Mouse (Mus musculus) CH12.LX (cell line): ENCODE results near the gene Casp4. TPM values are rescaled to one million over a fixed set of nuclear protein-coding genes. Genes with fewer than 3 reads are reported as not detected.
A peak's percentile ranks its signal among the peaks of the same experiment; 100 is the strongest.

Experiments
- DNase-seq: peaks from one replicate; pipeline ENCODE4 v3.0.0-alpha.2; 2013; ENCODE audit errors: extremely low read depth
- H3K27ac ChIP-seq: 2 replicates; pipeline ENCODE4 v1.5.1; 2012; ENCODE audit warnings: low read depth, mild to moderate bottlenecking, control low read depth, moderate library complexity; ENCODE audit not compliant: insufficient read depth
- H3K27me3 ChIP-seq: replicated peaks from 2 replicates; pipeline ENCODE3; 2012; ENCODE audit warnings: inconsistent platforms
- H3K36me3 ChIP-seq, 2 experiments: replicated peaks in 1 of 2; 2 replicates each; pipeline versions ENCODE3 to v1.6.1; 2012; ENCODE audit warnings: inconsistent platforms in 1 of 2, low read length in 1 of 2, mild to moderate bottlenecking in 1 of 2, mixed read lengths in 1 of 2, moderate library complexity in 1 of 2; ENCODE audit not compliant: control insufficient read depth in 1 of 2, insufficient read depth in 1 of 2
- H3K4me1 ChIP-seq, 2 experiments: 2 replicates each; pipeline ENCODE4 v1.6.1; 2012; ENCODE audit warnings: inconsistent platforms in 1 of 2, moderate library complexity in 1 of 2; ENCODE audit not compliant: insufficient read depth in 2 of 2, control insufficient read depth in 1 of 2
- H3K4me2 ChIP-seq: 2 replicates; pipeline ENCODE4 v1.6.1; 2012; ENCODE audit warnings: low read depth, mild to moderate bottlenecking, control low read depth; ENCODE audit not compliant: poor library complexity, insufficient read depth, severe bottlenecking
- H3K4me3 ChIP-seq, 3 experiments: fragments of 150-350 bp in 1 of 3; sonication (generic) in 1 of 3; replicated peaks in 1 of 3; 2 replicates each; pipeline versions ENCODE3 to v1.5.1; 2011 to 2012; ENCODE audit warnings: low read depth in 2 of 3, low read length in 2 of 3, mild to moderate bottlenecking in 2 of 3, moderate library complexity in 2 of 3, control low read depth in 1 of 3, improper control_type of control experiment in 1 of 3, inconsistent platforms in 1 of 3, mixed read lengths in 1 of 3; ENCODE audit not compliant: poor library complexity in 1 of 3
- H3K79me2 ChIP-seq: replicated peaks from 2 replicates; pipeline ENCODE4 v1.6.1; 2012; ENCODE audit warnings: mild to moderate bottlenecking, moderate library complexity; ENCODE audit not compliant: control insufficient read depth, poor library complexity, insufficient read depth, severe bottlenecking; ENCODE audit errors: extremely low read depth
- H3K9ac ChIP-seq: 2 replicates; pipeline ENCODE4 v1.6.1; 2012; ENCODE audit warnings: low read depth, mild to moderate bottlenecking, control low read depth, moderate library complexity; ENCODE audit not compliant: insufficient read depth
- H3K9me3 ChIP-seq: replicated peaks from 2 replicates; pipeline ENCODE3; 2012; ENCODE audit warnings: low read length, inconsistent platforms, mixed read lengths
- ELF1 ChIP-seq: IDR thresholded peaks from 2 replicates; pipeline ENCODE4 v1.6.1; 2014; ENCODE audit warnings: low read depth, mild to moderate bottlenecking, inconsistent platforms, low read length, improper control_type of control experiment
- EP300 ChIP-seq: IDR thresholded peaks from 2 replicates; pipeline ENCODE4 v1.6.1; 2011; ENCODE audit warnings: low read length, improper control_type of control experiment
- ETS1 ChIP-seq: conservative IDR thresholded peaks from 2 replicates; pipeline ENCODE4 v1.6.1; 2012; ENCODE audit warnings: low read depth, mild to moderate bottlenecking, inconsistent platforms, low read length, improper control_type of control experiment, moderate library complexity
- IRF4 ChIP-seq: IDR thresholded peaks from 2 replicates; pipeline ENCODE4 v1.6.1; 2014; ENCODE audit warnings: low read depth, mild to moderate bottlenecking, inconsistent platforms, low read length, improper control_type of control experiment
- JUND ChIP-seq: conservative IDR thresholded peaks from 2 replicates; pipeline ENCODE4 v1.6.1; 2011; ENCODE audit warnings: low read depth, low read length, improper control_type of control experiment
- MAFK ChIP-seq: IDR thresholded peaks from 2 replicates; pipeline ENCODE4 v1.6.1; 2011; ENCODE audit warnings: low read length, improper control_type of control experiment; ENCODE audit not compliant: insufficient replicate concordance
- MAZ ChIP-seq: IDR thresholded peaks from 2 replicates; pipeline ENCODE4 v1.6.1; 2012; ENCODE audit warnings: low read depth, mild to moderate bottlenecking, inconsistent platforms, low read length, improper control_type of control experiment, moderate library complexity
- MEF2A ChIP-seq: IDR thresholded peaks from 2 replicates; pipeline ENCODE4 v1.6.1; 2014; ENCODE audit warnings: low read depth, mild to moderate bottlenecking, inconsistent platforms, low read length, improper control_type of control experiment, borderline replicate concordance
- MXI1 ChIP-seq: IDR thresholded peaks from 2 replicates; pipeline ENCODE4 v1.6.1; 2011; ENCODE audit warnings: mild to moderate bottlenecking, low read depth, low read length, improper control_type of control experiment
- SIN3A ChIP-seq: IDR thresholded peaks from 2 replicates; pipeline ENCODE4 v1.6.1; 2012; ENCODE audit warnings: low read length, improper control_type of control experiment, inconsistent platforms
- SMC3 ChIP-seq: IDR thresholded peaks from 2 replicates; pipeline ENCODE4 v1.6.1; 2011; ENCODE audit warnings: low read depth, low read length, improper control_type of control experiment
- USF1 ChIP-seq: IDR thresholded peaks from 2 replicates; pipeline ENCODE4 v1.6.1; 2014; ENCODE audit warnings: low read depth, mild to moderate bottlenecking, inconsistent platforms, low read length, improper control_type of control experiment
- USF2 ChIP-seq: conservative IDR thresholded peaks from 2 replicates; pipeline ENCODE4 v1.6.1; 2011; ENCODE audit warnings: low read depth, low read length, improper control_type of control experiment
- ZMIZ1 ChIP-seq: IDR thresholded peaks from 2 replicates; pipeline ENCODE4 v1.6.1; 2012; ENCODE audit warnings: low read depth, mild to moderate bottlenecking, inconsistent platforms, low read length, improper control_type of control experiment
- ZNF384 ChIP-seq: IDR thresholded peaks from 2 replicates; pipeline ENCODE4 v1.6.1; 2012; ENCODE audit warnings: low read depth, low read length, improper control_type of control experiment, inconsistent platforms
- dilution Hi-C: fragments of 300-500 bp; cut with MboI; formaldehyde crosslinking; loops from 2 replicates; pipeline ENCODE4 v1.14.3; 2020; ENCODE audit warnings: low sequenced_read_pairs; ENCODE audit not compliant: extremely low pct_unique_long_range_greater_than_20kb, extremely low pct_ligation_motif_present
- in situ Hi-C: fragments of 300-500 bp; cut with MboI; formaldehyde crosslinking; loops from 3 replicates; pipeline ENCODE4 v1.14.3; 2019; ENCODE audit warnings: low sequenced_read_pairs, low pct_ligation_motif_present, low pct_unique_long_range_greater_than_20kb, mixed read lengths
- polyA plus RNA-seq: library from polyadenylated mRNA; unstranded; fragments of >175 nt; gene quantifications from 2 replicates; pipeline ENCODE4 v1.2.1, GENCODE M21; 2012; ENCODE audit warnings: low read depth; ENCODE audit not compliant: insufficient read length
- total RNA-seq, 2 experiments: library from RNA; depleted of rRNA; stranded (reverse); fragments of 300-350 nt in 1 of 2; fragments of >200 nt in 1 of 2; gene quantifications; 2 replicates each; pipeline ENCODE4 v1.2.3; 2012 to 2014

The Casp4 gene
- total and polyA plus RNA-seq, 3 experiments: 83.7 to 182 (median 113) TPM

DNA sequence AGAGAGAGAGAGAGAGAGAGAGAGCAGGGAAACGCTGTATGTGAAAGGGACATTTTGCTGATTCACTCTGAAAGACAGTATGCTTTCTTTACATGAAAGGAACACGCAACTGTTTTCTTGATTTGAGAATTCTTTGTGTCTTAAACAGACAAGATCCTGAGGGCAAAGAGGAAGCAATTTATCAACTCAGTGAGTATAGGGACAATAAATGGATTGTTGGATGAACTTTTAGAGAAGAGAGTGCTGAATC is 9.6 kb upstream of the Casp4 start:
- no peak for DNase-seq
- dilution Hi-C loops: no loop called here
- H3K27ac ChIP-seq: peak overlapping the region; percentile 95
- in situ Hi-C loops: loop anchor here (10.0 kb wide), 1 partner anchor 154 kb away; no protein-coding TSS in a partner anchor
- H3K79me2 ChIP-seq: peaks cover 23% of the 10 kb centered on the region
- H3K4me2 ChIP-seq: peak overlapping the region; percentile 89
- peaks cover 2 to 13% of the 10 kb centered on the region in 2 experiments for H3K36me3 ChIP-seq
- peak overlapping the region; percentile 58 to 93 (median 84) for H3K4me3 ChIP-seq
- peaks cover 0 to 30% of the 10 kb centered on the region in 2 experiments; a peak in 2 of 4 replicates for H3K4me1 ChIP-seq
- peak overlapping the region; percentile 99 for H3K9ac ChIP-seq
- no peaks in the 10 kb centered on the region for H3K9me3 ChIP-seq
- TF ChIP-seq ZNF384: no peak
- TF ChIP-seq SMC3: no peak
- TF ChIP-seq USF1: no peak
- TF ChIP-seq SIN3A: 0 out of 2 replicates have a peak, but pooled peaks have one; percentile 27
- TF ChIP-seq MAFK: peak; percentile 80
- TF ChIP-seq MAZ: no peak
- TF ChIP-seq MXI1: no peak
- TF ChIP-seq JUND: peak; percentile 50; the same call in 1 of the 2 replicates
- peak; percentile 53; the same call in 1 of the 2 replicates for TF ChIP-seq IRF4
- no peak for TF ChIP-seq ELF1
- TF ChIP-seq EP300: 0 out of 2 replicates have a peak, but pooled peaks have one; percentile 27
- peak; percentile 44; the same call in 1 of the 2 replicates for TF ChIP-seq ETS1
- no peak for TF ChIP-seq MEF2A
- TF ChIP-seq ZMIZ1: 0 out of 2 replicates have a peak, but pooled peaks have one; percentile 9
- no peak for TF ChIP-seq USF2
- H3K27me3 ChIP-seq: no peaks in the 10 kb centered on the region

DNA sequence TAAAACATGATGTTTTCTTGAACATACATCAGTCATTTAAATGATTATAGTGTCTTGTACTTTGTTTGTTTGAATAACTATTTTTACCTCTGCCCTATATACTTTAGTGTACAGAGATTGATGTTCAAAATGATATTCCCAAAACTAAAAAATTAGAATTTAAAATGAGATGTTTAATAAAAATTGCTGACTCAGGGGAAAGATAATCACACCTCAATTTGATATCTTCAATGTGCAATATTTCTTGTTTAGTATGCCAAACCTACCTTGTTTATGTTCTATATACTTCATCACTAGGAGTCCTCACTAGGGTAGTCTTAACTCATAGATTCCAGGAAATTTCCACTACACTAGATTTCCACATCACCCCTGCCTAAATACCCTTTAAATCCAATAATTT is 1.5 kb downstream of the Casp4 start:
- Histone ChIP-seq H3K4me3 (peak overlapping the region; percentile 56 to 88 (median 75)), H3K79me2 (peaks cover 43% of the 10 kb centered on the region), H3K9ac (peak overlapping the region; percentile 97), H3K27ac (peak overlapping the region; percentile 62; the same call in 1 of the 2 replicates), H3K4me2 (peak overlapping the region; percentile 94), H3K4me1 (peaks cover 0 to 24% of the 10 kb centered on the region in 2 experiments; a peak in 2 of 4 replicates), H3K27me3 (no peaks in the 10 kb centered on the region), H3K9me3 (no peaks in the 10 kb centered on the region), H3K36me3 (peaks cover 3 to 8% of the 10 kb centered on the region in 2 experiments)
- no peak for DNase-seq
- dilution Hi-C loops: no loop called here
- TF ChIP-seq SIN3A: no peak
- peak; percentile 98 for TF ChIP-seq MAFK
- in situ Hi-C loops: no loop called here
